Mouse (Mus musculus) macrophage (primary cell): ENCODE data around the gene Nr2c2ap. TPM values are rescaled to one million over a fixed set of nuclear protein-coding genes. Genes with fewer than 3 reads are reported as not detected.

Experiments
- H3K27ac ChIP-seq: fragments of 350-480 bp; formaldehyde crosslinking; 2 replicates; pipeline ENCODE4 v1.9.0; 2021
- H3K36me3 ChIP-seq: fragments of 350-480 bp; formaldehyde crosslinking; 2 replicates; pipeline ENCODE4 v1.9.0; 2021; ENCODE audit errors: inconsistent target
- H3K4me3 ChIP-seq: fragments of 350-480 bp; formaldehyde crosslinking; 2 replicates; pipeline ENCODE4 v1.9.0; 2021; ENCODE audit errors: inconsistent target
- H3K79me2 ChIP-seq: fragments of 350-480 bp; formaldehyde crosslinking; 2 replicates; pipeline ENCODE4 v1.9.0; 2021; ENCODE audit errors: inconsistent target
- WGBS: methylation state at CpG from one replicate; pipeline ENCODE4 v1.1.7; 2026; ENCODE audit warnings: inconsistent platforms; ENCODE audit not compliant: missing documents; 5-methylcytosine and 5-hydroxymethylcytosine counted together
- polyA plus RNA-seq: library from polyadenylated mRNA; stranded (reverse); fragments of 250-400 nt; gene quantifications from 3 replicates; pipeline ENCODE4 v1.2.4, GENCODE M21; 2018; ENCODE audit warnings: inconsistent platforms
- total RNA-seq, 78 experiments: library from RNA; depleted of rRNA; stranded (reverse); fragments of 250-400 nt; gene quantifications; 1 replicate in 9 of 78; 2 replicates in 24 of 78; 3 replicates in 43 of 78; 4 replicates in 2 of 78; pipeline ENCODE4 v1.2.4; 2018; ENCODE audit warnings: inconsistent platforms in 56 of 78

Gene Nr2c2ap
- total RNA-seq (2018; cell fraction: chromatin; rRNA removed), result 10 to 100 TPM in 12 of 26 experiments, 1 to 10 TPM in 14; 2.4 to 16.9 (median 9.6) TPM
- 10 to 100 TPM; 12.7 to 28.4 (median 23.9) TPM for total RNA-seq (2018; cell fraction: cytosol; rRNA removed)
- total RNA-seq (2018; cell fraction: nucleus; rRNA removed), result 10 to 100 TPM in 19 of 26 experiments, 1 to 10 TPM in 7; 6.5 to 28.1 (median 13.4) TPM
- polyA plus RNA-seq, result 18.4 to 44.2 TPM (median 25.7 TPM) in 3 replicates

- Histone ChIP-seq H3K27ac (peak within 1 kb of the TSS; percentile 72), H3K79me2 (peaks cover 24% of the 10 kb centered on the region), H3K36me3 (peaks cover 30% of the 10 kb centered on the region), H3K4me3 (peak within 1 kb of the TSS; percentile 98)
- 0% methylated on average over 37 of the region's 37 CpGs for WGBS
Observed at GRCm38 (mm10) chr8:70131166-70131883, at the start of gene Nr2c2ap. TSS of gene Nr2c2ap (plus strand) at chr8:70131333.

GRCm38 (mm10) chr8:70081976-70082375 lies 49.2 kb upstream of the Nr2c2ap start:
- H3K27ac ChIP-seq, result no peak overlapping the region
- no peaks in the 10 kb centered on the region for H3K36me3 ChIP-seq
- H3K79me2 ChIP-seq, result no peaks in the 10 kb centered on the region
- WGBS, result 100% methylated on average over 2 of the region's 2 CpGs
- H3K4me3 ChIP-seq, result no peak overlapping the region

- Histone ChIP-seq H3K4me3 (peak within 1 kb of the TSS; percentile 5; the same call in 1 of the 2 replicates), H3K79me2 (no peaks in the 10 kb centered on the region), H3K27ac (no peak within 1 kb of the TSS), H3K36me3 (no peaks in the 10 kb centered on the region)
- WGBS, result 3% methylated on average over 26 of the region's 26 CpGs
Observed at GRCm38 (mm10) chr8:70083285-70083684, 47.8 kb upstream of the Nr2c2ap start, which contains the start of gene Hapln4. TSS of gene Hapln4 (plus strand) at chr8:70083457.

- no peaks in the 10 kb centered on the region for H3K36me3 ChIP-seq
- WGBS, result 6% methylated on average over 60 of the region's 71 CpGs
- H3K27ac ChIP-seq, result no peak overlapping the region
- H3K4me3 ChIP-seq, result no peak overlapping the region; the same call in 1 of the 2 replicates
- H3K79me2 ChIP-seq, result no peaks in the 10 kb centered on the region
Observed at GRCm38 (mm10) chr8:70084191-70085065, 46.7 kb upstream of the Nr2c2ap start.

- Histone ChIP-seq H3K36me3 (no peaks in the 10 kb centered on the region), H3K27ac (no peak overlapping the region), H3K4me3 (no peak overlapping the region), H3K79me2 (no peaks in the 10 kb centered on the region)
- WGBS, result 61% methylated on average over 1 of the region's 1 CpGs
Observed at GRCm38 (mm10) chr8:70086151-70086550, 45.0 kb upstream of the Nr2c2ap start.

- Histone ChIP-seq H3K36me3 (no peaks in the 10 kb centered on the region), H3K79me2 (no peaks in the 10 kb centered on the region)
- whole genome bisulfite sequencing, result 17% methylated on average over 7 of the region's 7 CpGs
Observed at GRCm38 (mm10) chr8:70087237-70087636, 43.9 kb upstream of the Nr2c2ap start.

GRCm38 (mm10) chr8:70087836-70088650 lies 43.1 kb upstream of the Nr2c2ap start:
- WGBS, result 9% methylated on average over 56 of the region's 56 CpGs
- Histone ChIP-seq H3K79me2 (no peaks in the 10 kb centered on the region), H3K27ac (no peak overlapping the region), H3K36me3 (no peaks in the 10 kb centered on the region), H3K4me3 (no peak overlapping the region)

More at GRCm38 (mm10) chr8:70087237-70087636, 43.9 kb upstream of the Nr2c2ap start:
- Histone ChIP-seq H3K4me3 (no peak overlapping the region), H3K27ac (no peak overlapping the region)

- Histone ChIP-seq H3K36me3 (no peaks in the 10 kb centered on the region), H3K27ac (no peak overlapping the region), H3K79me2 (no peaks in the 10 kb centered on the region), H3K4me3 (no peak overlapping the region)
- WGBS, result 57% methylated on average over 9 of the region's 9 CpGs
Observed at GRCm38 (mm10) chr8:70089296-70089960, 41.7 kb upstream of the Nr2c2ap start.

- 81% methylated on average over 8 of the region's 8 CpGs for WGBS
- no peak overlapping the region for H3K4me3 ChIP-seq
- no peak overlapping the region for H3K27ac ChIP-seq
- no peaks in the 10 kb centered on the region for H3K79me2 ChIP-seq
- H3K36me3 ChIP-seq, result no peaks in the 10 kb centered on the region
Observed at GRCm38 (mm10) chr8:70092786-70093185, 38.3 kb upstream of the Nr2c2ap start.

GRCm38 (mm10) chr8:70099276-70099675 lies 31.9 kb upstream of the Nr2c2ap start:
- WGBS, result 78% methylated on average over 8 of the region's 8 CpGs
- Histone ChIP-seq H3K27ac (no peak overlapping the region), H3K36me3 (no peaks in the 10 kb centered on the region), H3K4me3 (no peak overlapping the region), H3K79me2 (no peaks in the 10 kb centered on the region)

GRCm38 (mm10) chr8:70100241-70100640 lies 30.9 kb upstream of the Nr2c2ap start:
- no peak overlapping the region for H3K4me3 ChIP-seq
- H3K27ac ChIP-seq, result no peak overlapping the region
- 82% methylated on average over 8 of the region's 8 CpGs for WGBS
- H3K36me3 ChIP-seq, result no peaks in the 10 kb centered on the region
- no peaks in the 10 kb centered on the region for H3K79me2 ChIP-seq

- no peak overlapping the region for H3K27ac ChIP-seq
- WGBS, result 9% methylated on average over 6 of the region's 6 CpGs
Observed at GRCm38 (mm10) chr8:70104506-70104905, 26.6 kb upstream of the Nr2c2ap start.

GRCm38 (mm10) chr8:70104922-70105321 lies 26.2 kb upstream of the Nr2c2ap start:
- H3K79me2 ChIP-seq, result no peaks in the 10 kb centered on the region
- H3K4me3 ChIP-seq, result no peak overlapping the region
- no peaks in the 10 kb centered on the region for H3K36me3 ChIP-seq
- H3K27ac ChIP-seq, result no peak overlapping the region
- 55% methylated on average over 7 of the region's 7 CpGs for WGBS

More at GRCm38 (mm10) chr8:70104506-70104905, 26.6 kb upstream of the Nr2c2ap start:
- H3K4me3 ChIP-seq, result no peak overlapping the region
- no peaks in the 10 kb centered on the region for H3K36me3 ChIP-seq
- H3K79me2 ChIP-seq, result no peaks in the 10 kb centered on the region
